Mouse (Mus musculus) kidney, embryonic 14.5 days (tissue): Measurements from ENCODE around the gene Ncor2. TPM values are rescaled to one million over a fixed set of nuclear protein-coding genes. Genes with fewer than 3 reads are reported as not detected.

Experiments used
- ATAC-seq: fragments of 200-750 bp; cut with Nextera tagmentation; 2 replicates; pipeline ENCODE4 v1.8.0; 2017; ENCODE audit warnings: moderate number of reproducible peaks, mild to moderate bottlenecking, moderate TSS enrichment, moderate library complexity; ENCODE audit not compliant: low FRiP score, low TSS enrichment
- H3K27ac ChIP-seq: fragments of 300-500 bp; sonication (generic); 2 replicates; pipeline ENCODE4 v1.5.1; 2014; ENCODE audit warnings: low read depth, mild to moderate bottlenecking, low read length, moderate library complexity, mixed read lengths
- H3K27me3 ChIP-seq: fragments of 300-500 bp; sonication (generic); 2 replicates; pipeline ENCODE4 v1.6.1; 2014; ENCODE audit warnings: mild to moderate bottlenecking, low read length; ENCODE audit not compliant: control insufficient read depth, insufficient read depth
- H3K36me3 ChIP-seq: fragments of 300-500 bp; sonication (generic); 2 replicates; pipeline ENCODE4 v1.6.1; 2014; ENCODE audit warnings: low read length, mixed read lengths; ENCODE audit not compliant: control insufficient read depth, insufficient read depth
- H3K4me1 ChIP-seq: fragments of 300-500 bp; sonication (generic); 2 replicates; pipeline ENCODE4 v1.6.1; 2014; ENCODE audit warnings: low read length, mixed read lengths; ENCODE audit not compliant: control insufficient read depth, insufficient read depth
- H3K4me2 ChIP-seq: fragments of 300-500 bp; sonication (generic); replicated peaks from 2 replicates; pipeline ENCODE4 v1.6.1; 2014; ENCODE audit warnings: low read depth, mild to moderate bottlenecking, low read length
- H3K4me3 ChIP-seq: fragments of 300-500 bp; sonication (generic); 2 replicates; pipeline ENCODE4 v1.5.1; 2014; ENCODE audit warnings: mild to moderate bottlenecking, low read length
- H3K9ac ChIP-seq: fragments of 300-500 bp; sonication (generic); 2 replicates; pipeline ENCODE4 v1.6.1; 2014; ENCODE audit warnings: low read depth, mild to moderate bottlenecking, low read length, moderate library complexity
- H3K9me3 ChIP-seq: fragments of 300-500 bp; sonication (generic); 2 replicates; pipeline ENCODE4 v1.6.1; 2016; ENCODE audit warnings: low read length; ENCODE audit not compliant: control insufficient read depth
- WGBS: fragments of 180-500 bp; shearing (Covaris S2); extraction: QIAGEN DNeasy Blood & Tissue Kit; methylation state at CpG from one replicate; pipeline ENCODE4 v1.1.7; 2014; 5-methylcytosine and 5-hydroxymethylcytosine counted together
- polyA plus RNA-seq: library from polyadenylated mRNA; unstranded; fragments of >200 nt; fragmentation: Nextera tagmentation; extraction: Ambion mirVana; gene quantifications from 2 replicates; pipeline ENCODE4 v1.2.1, GENCODE M21; 2014

Gene Ncor2
- 34.6 and 35.0 TPM in 2 replicates for polyA plus RNA-seq

DNA sequence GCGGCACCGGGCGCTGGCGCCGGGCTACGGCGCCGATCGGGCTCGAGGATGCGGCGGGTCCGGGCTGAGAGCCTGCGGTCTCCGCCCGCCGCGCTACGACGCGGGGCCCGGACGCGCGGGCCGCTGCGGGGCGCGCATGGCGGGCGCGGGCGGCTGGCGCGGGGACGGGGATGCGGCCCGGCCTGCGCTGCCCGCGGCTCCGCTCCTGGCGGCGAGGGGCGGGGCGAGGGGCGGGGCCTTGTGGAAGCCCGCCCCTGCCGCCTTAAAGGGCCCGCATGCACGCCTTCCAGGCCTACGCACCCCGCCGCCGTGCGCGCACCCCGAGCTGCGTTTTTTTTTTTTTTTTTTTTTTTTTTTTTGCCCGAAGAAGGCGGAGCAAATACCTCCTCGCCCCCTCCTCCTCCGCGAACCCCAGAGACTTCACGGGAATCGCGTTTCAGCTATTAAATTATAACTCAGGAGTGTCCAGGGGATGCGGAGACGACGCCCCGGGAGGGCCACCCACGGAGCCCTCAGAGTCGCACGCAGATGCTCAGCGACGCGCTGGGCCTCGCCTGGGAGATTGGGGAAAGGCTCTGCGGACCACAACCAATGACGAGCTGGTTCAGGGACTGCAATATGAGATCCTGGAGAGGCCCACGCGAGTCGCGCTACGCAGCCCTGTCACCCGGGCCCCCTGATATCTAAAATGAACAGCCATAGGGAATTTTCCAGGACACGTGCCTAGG, at the start of gene Ncor2:
Gene Ncor2 (minus strand): TSS at position 213 of the 728 bp plus-strand sequence.
- H3K4me1 ChIP-seq, result peaks cover 41% of the 10 kb centered on the region
- WGBS, result under 1% methylated on average over 74 of the region's 87 CpGs
- H3K36me3 ChIP-seq, result no peaks in the 10 kb centered on the region
- H3K9ac ChIP-seq, result peak within 1 kb of the TSS; percentile 94
- H3K9me3 ChIP-seq, result no peaks in the 10 kb centered on the region
- peak within 1 kb of the TSS; percentile 78 for H3K4me3 ChIP-seq
- H3K27me3 ChIP-seq, result no peaks in the 10 kb centered on the region
- H3K4me2 ChIP-seq, result peak within 1 kb of the TSS; percentile 73
- ATAC-seq, result peak; percentile 78
- H3K27ac ChIP-seq, result peak within 1 kb of the TSS; percentile 93

DNA sequence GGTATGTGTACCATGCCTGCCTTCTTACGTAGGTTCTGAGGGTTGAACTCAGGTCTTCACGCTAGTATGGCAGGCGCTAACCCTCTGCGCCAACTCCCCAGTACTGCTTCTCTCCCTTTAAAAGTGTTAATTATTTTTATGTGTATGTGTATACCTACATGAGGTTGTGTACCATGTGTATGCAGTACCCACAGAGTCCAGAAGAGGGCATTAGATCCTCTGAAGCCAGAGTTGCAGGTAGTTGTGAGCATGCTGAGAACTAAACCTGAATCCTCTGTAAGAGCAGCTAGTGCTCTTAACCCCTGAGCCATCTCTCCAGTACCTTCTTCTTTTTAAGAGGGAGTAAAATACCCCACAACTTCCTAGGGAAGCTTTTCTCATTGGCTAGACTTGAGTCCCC, 48.7 kb upstream of the Ncor2 start:
- no peak overlapping the region for H3K4me2 ChIP-seq
- H3K27me3 ChIP-seq, result no peaks in the 10 kb centered on the region
- no peak for ATAC-seq
- 96% methylated on average over 4 of the region's 4 CpGs for WGBS
- H3K4me1 ChIP-seq, result 0 out of 2 replicates have a peak, but pooled peaks cover 4% of the 10 kb centered on the region
- no peak overlapping the region for H3K27ac ChIP-seq
- no peaks in the 10 kb centered on the region for H3K36me3 ChIP-seq
- H3K9me3 ChIP-seq, result peaks cover 4% of the 10 kb centered on the region; the same call in 1 of the 2 replicates
- no peak overlapping the region for H3K4me3 ChIP-seq
- no peak overlapping the region for H3K9ac ChIP-seq

DNA sequence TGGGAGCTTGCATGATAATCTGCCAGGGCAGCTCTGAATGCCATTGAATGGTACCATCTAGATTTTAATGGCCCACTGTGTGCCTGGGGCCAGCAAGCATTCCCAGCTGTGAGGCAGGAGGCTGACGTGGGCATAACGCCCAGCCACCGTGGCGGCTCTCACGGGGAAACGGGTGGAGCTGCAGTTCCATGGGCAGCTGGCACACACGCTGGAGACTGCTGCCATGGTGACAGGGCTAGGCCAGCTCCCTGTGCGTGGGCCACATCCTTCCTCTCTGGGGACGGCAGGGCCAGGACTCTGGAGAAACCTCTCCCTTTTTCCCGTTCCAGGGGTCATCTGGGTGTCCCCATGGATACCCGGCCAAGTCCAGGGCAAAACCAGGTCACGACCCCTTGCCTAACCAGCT, 47.2 kb upstream of the Ncor2 start:
- H3K27ac ChIP-seq, result no peak overlapping the region
- peaks cover 4% of the 10 kb centered on the region; the same call in 1 of the 2 replicates for H3K9me3 ChIP-seq
- H3K9ac ChIP-seq, result no peak overlapping the region
- no peaks in the 10 kb centered on the region for H3K27me3 ChIP-seq
- H3K4me1 ChIP-seq, result 0 out of 2 replicates have a peak, but pooled peaks cover 4% of the 10 kb centered on the region
- 50% methylated on average over 12 of the region's 12 CpGs for WGBS
- no peaks in the 10 kb centered on the region for H3K36me3 ChIP-seq
- no peak for ATAC-seq
- H3K4me3 ChIP-seq, result no peak overlapping the region
- H3K4me2 ChIP-seq, result no peak overlapping the region

DNA sequence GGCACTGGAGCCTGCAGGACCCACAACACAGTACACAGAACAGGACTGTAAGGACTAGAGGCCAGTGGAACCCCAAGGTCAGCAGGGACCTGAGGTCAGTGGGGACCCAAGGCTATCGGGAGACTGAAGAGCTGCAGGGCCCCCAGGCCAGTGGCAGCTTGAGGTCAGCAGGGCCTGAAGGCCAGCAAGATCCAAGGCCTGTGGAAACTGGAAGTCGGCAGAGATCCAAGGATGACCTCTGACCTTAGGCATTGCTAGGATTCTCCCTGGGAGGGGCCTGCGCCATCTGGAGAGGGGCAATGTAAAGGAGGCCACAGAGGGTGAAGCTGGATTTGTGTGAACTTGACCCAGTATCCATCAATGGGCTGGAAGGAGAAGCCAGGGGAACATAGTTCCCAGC, 45.9 kb upstream of the Ncor2 start:
- Histone ChIP-seq H3K36me3 (no peaks in the 10 kb centered on the region), H3K4me1 (0 out of 2 replicates have a peak, but pooled peaks cover 4% of the 10 kb centered on the region), H3K27ac (no peak overlapping the region), H3K4me3 (no peak overlapping the region), H3K9ac (no peak overlapping the region), H3K27me3 (no peaks in the 10 kb centered on the region), H3K4me2 (no peak overlapping the region), H3K9me3 (peaks cover 4% of the 10 kb centered on the region; the same call in 1 of the 2 replicates)
- ATAC-seq, result no peak
- WGBS, result 36% methylated on average over 3 of the region's 3 CpGs

DNA sequence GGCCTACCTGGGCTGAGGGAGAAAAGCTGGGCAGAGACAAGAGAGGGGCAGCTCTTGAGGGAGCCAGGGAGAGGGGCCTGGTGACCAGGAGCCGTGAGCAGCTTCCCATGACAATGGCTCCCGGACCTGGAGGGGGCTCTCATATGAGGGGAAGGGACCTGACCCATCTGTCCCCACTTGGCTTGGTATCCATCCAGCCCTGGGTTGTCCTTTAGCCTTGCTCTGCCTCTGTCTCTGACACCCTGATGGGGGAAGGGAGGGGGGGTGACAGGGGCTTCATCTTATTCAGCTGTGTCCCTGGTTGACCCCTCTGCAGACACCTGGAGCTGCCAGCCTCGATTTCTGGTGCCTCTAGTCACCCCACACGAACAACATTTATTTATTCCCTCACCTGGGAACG, 44.9 kb upstream of the Ncor2 start:
- H3K4me3 ChIP-seq, result no peak overlapping the region
- no peaks in the 10 kb centered on the region for H3K27me3 ChIP-seq
- no peaks in the 10 kb centered on the region for H3K36me3 ChIP-seq
- 0 out of 2 replicates have a peak, but pooled peaks cover 4% of the 10 kb centered on the region for H3K4me1 ChIP-seq
- H3K27ac ChIP-seq, result no peak overlapping the region
- 53% methylated on average over 5 of the region's 5 CpGs for WGBS
- no peak overlapping the region for H3K4me2 ChIP-seq
- no peak for ATAC-seq
- H3K9ac ChIP-seq, result no peak overlapping the region
- peaks cover 4% of the 10 kb centered on the region; the same call in 1 of the 2 replicates for H3K9me3 ChIP-seq

DNA sequence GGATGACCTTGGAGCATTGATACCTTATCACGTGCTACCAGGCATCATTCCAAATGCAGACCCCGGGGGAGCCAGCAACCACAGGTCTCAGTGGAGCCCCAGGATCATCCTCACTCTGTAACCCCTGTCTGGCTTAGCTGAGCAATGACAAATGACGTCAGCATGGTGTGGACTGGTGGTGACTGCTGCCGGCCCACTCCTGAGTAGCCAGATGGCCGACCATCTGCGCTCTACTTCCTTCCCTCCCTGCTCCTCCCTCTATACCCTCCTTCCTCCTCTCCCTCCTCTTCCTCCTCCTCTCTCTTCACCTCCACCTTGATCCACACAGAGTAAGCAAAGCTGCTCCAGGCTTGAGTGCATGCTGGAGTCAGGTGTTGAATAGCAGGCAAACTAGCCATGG, 43.7 kb upstream of the Ncor2 start:
- Histone ChIP-seq H3K36me3 (no peaks in the 10 kb centered on the region), H3K4me1 (0 out of 2 replicates have a peak, but pooled peaks cover 12% of the 10 kb centered on the region), H3K4me3 (no peak overlapping the region), H3K27me3 (no peaks in the 10 kb centered on the region), H3K27ac (no peak overlapping the region), H3K9me3 (peaks cover 1% of the 10 kb centered on the region; the same call in 1 of the 2 replicates), H3K9ac (no peak overlapping the region), H3K4me2 (no peak overlapping the region)
- ATAC-seq, result no peak
- WGBS, result 41% methylated on average over 6 of the region's 6 CpGs

DNA sequence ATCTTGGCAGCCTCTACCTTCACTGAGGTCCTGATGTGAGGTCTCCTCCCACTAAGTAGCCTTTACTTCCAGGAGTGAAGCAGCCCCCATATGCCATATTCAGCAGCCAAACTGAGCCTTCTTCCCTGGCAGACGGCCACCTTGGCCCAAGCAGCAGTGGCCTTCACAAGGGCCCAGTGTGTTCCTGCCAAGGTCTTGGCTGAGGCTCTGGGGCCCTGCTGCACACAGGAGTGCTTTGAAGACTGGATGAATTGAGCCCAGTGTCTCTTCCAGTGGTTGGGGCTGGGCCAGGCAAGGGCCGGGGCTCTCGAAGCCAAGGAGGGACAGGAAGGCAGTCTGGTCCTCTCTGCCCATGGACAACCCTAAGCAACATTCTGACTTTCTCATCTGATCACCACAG, 42.8 kb upstream of the Ncor2 start:
- Histone ChIP-seq H3K27me3 (no peaks in the 10 kb centered on the region), H3K4me2 (no peak overlapping the region), H3K9me3 (no peaks in the 10 kb centered on the region), H3K36me3 (no peaks in the 10 kb centered on the region), H3K4me3 (no peak overlapping the region), H3K27ac (no peak overlapping the region), H3K9ac (no peak overlapping the region), H3K4me1 (peaks cover 13% of the 10 kb centered on the region; the same call in 1 of the 2 replicates)
- 86% methylated on average over 3 of the region's 3 CpGs for WGBS
- ATAC-seq, result no peak

DNA sequence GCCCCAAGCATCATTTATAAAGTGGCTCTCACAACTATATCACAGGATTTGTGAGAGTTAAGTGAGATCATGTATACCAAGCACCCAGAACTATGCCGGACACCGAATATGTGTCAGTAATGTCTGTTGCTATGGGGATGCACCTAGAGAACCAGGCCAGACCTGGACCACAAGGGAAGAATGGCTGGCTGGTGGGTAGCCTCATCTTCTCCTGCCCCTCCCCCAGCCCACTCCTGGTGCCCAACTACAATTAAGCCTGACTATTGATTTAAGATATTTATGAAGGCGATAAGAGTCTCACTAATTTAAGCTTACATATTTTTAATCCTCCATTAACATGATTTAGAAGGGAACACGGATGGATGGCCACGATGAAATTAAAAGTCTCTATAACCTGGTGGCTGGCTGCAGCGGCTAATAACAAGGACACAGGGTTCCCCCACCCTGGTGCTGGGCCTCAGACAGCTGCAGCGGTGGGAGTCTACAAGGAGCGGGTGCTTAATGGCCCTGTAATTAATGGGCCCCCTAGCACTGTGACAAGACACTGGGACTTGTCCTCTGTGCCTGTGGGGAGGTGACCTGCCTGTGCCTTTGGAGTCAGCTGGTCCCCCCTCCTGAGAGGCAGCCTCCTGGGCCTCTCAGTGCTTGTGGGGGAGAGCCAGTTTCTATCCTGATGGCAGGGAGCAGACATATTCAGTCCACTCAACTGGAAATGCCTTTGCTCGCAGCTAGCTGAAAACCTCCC, 38.6 kb upstream of the Ncor2 start:
- Histone ChIP-seq H3K36me3 (no peaks in the 10 kb centered on the region), H3K9me3 (no peaks in the 10 kb centered on the region), H3K27me3 (no peaks in the 10 kb centered on the region), H3K27ac (peak overlapping the region; percentile 65; the same call in 1 of the 2 replicates), H3K4me1 (peaks cover 20% of the 10 kb centered on the region), H3K4me2 (no peak overlapping the region), H3K9ac (no peak overlapping the region), H3K4me3 (no peak overlapping the region)
- WGBS, result 21% methylated on average over 9 of the region's 9 CpGs
- peak; percentile 90 for ATAC-seq
